Mouse (Mus musculus): ENCODE results near the gene Hcfc2. TPM values are rescaled to one million over a fixed set of nuclear protein-coding genes. Genes with fewer than 3 reads are reported as not detected.

The Hcfc2 gene
- polyA plus RNA-seq (2016; fragmentation: Nextera tagmentation; extraction: Ambion mirVana) = 24.5 and 26.6 TPM in 2 replicates

DNA sequence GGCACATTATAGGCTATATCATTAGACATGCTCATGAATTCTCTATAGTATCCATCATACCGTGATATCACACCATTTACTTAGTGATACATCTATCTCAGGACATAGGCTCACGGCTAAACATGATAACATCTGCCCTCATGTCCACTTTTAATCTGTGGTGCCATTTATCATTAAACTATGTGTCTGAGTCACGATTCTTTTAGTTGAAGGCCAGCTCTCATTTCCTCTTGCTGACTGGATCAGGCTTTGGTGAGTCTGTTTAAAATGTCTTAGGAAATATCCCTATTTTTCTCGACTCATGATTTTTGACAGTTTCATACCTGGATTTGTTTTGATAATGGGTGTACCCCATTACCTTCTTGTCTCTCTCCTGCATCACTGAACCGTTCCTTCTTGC, at the start of gene Hcfc2:
Hcfc2 (plus strand) TSS at position 205 of the 400 bp plus-strand sequence.
- Histone ChIP-seq H3K4me1 (peaks cover 34% of the 10 kb centered on the region), H3K4me3 (no peak within 1 kb of the TSS), H3K36me3 (replicated peaks) (no peaks in the 10 kb centered on the region), H3K9me3 (no peaks in the 10 kb centered on the region), H3K27ac (replicated peaks) (no peak within 1 kb of the TSS), H3K27me3 (replicated peaks; ENCODE audit: low read depth, poor library complexity, severe bottlenecking) (no peaks in the 10 kb centered on the region; the same call in 1 of the 2 replicates)
- DNase-seq (ENCODE audit: low spot score) = no peak
- 86% methylated on average over 5 of the region's 5 CpGs for WGBS

DNA sequence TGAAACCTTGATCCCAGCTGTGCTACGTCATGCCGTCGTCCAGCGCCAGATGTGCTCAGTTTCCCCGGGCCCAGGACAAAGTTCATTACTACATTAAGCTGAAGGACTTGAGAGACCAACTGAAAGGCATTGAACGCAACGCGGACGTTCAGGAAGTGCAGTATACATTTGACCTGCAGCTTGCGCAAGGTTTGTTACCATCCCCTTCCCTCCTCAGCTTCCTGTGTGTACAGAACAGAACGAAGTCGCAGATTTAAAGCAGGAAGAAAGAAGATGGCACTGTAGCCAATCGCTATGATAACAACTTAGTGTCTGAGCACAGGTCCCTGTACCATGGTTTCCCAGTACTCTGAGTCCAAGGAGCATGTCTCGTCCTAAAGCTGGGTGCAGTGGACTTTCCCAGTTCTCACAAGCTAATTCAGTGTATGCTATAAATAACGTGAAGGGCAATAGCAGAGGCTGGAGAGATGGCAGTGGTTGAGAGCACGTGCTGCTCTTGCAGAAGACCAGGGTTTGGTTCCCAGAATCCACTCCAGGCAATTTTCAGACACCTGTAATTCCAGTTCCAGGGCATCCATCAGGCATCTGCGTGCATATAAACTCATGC, 48.7 kb upstream of the Hcfc2 start:
- Histone ChIP-seq H3K27me3 (replicated peaks; ENCODE audit: low read depth, poor library complexity, severe bottlenecking) (no peaks in the 10 kb centered on the region), H3K9me3 (no peaks in the 10 kb centered on the region), H3K36me3 (replicated peaks) (peaks cover 84% of the 10 kb centered on the region), H3K4me3 (no peak overlapping the region), H3K27ac (replicated peaks) (no peak overlapping the region), H3K4me1 (no peaks in the 10 kb centered on the region)
- no peak for DNase-seq (ENCODE audit: low spot score)
- WGBS = 93% methylated on average over 17 of the region's 17 CpGs

DNA sequence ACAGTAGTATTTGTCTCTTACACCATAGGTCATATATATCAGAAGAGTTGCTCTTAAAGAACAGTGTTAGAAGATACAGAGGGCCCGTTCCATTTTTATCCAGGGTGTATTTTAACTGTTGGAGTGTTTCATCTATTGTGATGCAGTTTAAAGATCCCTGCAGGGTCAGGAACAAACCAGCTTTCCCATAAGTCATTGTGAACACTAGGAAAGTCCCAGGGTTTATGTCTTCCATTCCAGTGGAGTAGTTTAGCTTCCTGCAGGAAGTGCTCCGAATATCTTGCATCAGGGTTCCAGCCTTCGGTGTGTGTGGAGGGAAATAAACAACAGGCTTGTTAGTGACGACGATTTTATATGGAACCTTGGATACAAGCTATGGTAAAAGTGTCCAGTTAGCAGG, 44.7 kb upstream of the Hcfc2 start:
- 94% methylated on average over 5 of the region's 5 CpGs for WGBS
- Histone ChIP-seq H3K4me3 (no peak overlapping the region), H3K27me3 (replicated peaks; ENCODE audit: low read depth, poor library complexity, severe bottlenecking) (no peaks in the 10 kb centered on the region), H3K4me1 (no peaks in the 10 kb centered on the region), H3K36me3 (replicated peaks) (peaks cover 51% of the 10 kb centered on the region), H3K9me3 (no peaks in the 10 kb centered on the region), H3K27ac (replicated peaks) (no peak overlapping the region)
- no peak for DNase-seq (ENCODE audit: low spot score)

DNA sequence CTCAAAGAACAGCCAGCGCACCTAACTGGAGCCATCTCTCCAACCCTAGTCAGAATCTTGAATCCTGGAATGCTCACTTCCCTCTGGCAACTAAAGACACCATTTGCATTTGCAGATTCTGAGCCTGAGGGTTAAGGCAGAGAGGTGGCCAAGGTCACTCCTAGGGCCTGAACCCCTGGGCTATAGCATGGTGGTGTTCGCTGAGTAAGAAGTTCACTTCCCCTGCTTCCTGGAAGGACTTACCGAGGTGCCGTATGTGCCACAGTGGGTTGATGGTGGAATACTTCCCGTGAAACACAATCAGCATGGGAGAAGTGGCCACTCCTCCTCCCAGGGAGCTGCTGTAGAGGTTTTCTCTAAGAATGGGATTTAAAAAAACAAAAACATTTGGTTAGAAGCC, 43.3 kb upstream of the Hcfc2 start:
- 71% methylated on average over 5 of the region's 5 CpGs for WGBS
- no peak overlapping the region for H3K27ac ChIP-seq (replicated peaks)
- no peaks in the 10 kb centered on the region for H3K9me3 ChIP-seq
- peaks cover 37% of the 10 kb centered on the region for H3K36me3 ChIP-seq (replicated peaks)
- H3K27me3 ChIP-seq (replicated peaks; ENCODE audit: low read depth, poor library complexity, severe bottlenecking) = no peaks in the 10 kb centered on the region
- no peak overlapping the region for H3K4me3 ChIP-seq
- H3K4me1 ChIP-seq = no peaks in the 10 kb centered on the region
- DNase-seq (ENCODE audit: low spot score) = no peak

DNA sequence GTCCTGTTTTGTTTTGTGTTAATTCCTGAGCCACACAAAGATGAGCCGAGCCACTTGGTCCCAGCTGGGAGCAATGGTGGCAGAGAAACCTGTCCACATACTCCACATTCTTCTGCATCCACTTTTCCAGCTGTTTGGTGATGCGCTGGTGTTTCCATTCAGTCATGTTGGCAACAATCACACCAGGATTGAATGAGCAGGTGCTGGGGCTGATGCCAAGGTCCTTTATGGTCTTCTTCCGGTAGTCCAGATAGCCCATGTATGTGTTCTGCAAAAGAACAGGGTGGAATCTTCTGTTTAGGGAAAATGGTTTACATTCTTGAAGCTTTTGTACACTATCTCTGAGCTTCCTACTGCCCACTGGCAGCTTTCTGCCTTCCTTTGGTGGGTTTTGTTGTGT, 41.4 kb upstream of the Hcfc2 start:
- Histone ChIP-seq H3K27ac (replicated peaks) (no peak overlapping the region), H3K9me3 (no peaks in the 10 kb centered on the region), H3K36me3 (replicated peaks) (peaks cover 29% of the 10 kb centered on the region), H3K4me3 (no peak overlapping the region), H3K27me3 (replicated peaks; ENCODE audit: low read depth, poor library complexity, severe bottlenecking) (no peaks in the 10 kb centered on the region), H3K4me1 (no peaks in the 10 kb centered on the region)
- DNase-seq (ENCODE audit: low spot score) = no peak
- WGBS = 88% methylated on average over 3 of the region's 3 CpGs

DNA sequence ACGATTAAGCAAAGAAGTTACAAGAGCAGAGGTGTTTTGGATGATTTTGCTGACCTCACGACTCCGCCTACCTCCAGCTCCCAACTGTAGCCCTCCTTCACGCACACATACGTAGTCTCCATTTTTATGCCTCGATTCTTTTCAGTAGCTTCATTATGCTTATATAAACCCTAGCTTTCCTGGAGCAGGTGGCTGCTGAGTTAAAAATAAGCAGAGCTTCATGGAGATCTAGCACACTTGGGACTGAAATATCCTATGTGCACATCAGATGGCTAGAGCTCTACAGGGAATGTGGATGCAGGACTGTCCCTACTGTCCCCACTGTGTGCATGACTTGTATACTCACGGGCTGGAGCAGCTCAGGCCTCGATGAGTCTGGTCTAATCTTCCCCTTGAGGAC, 34.1 kb upstream of the Hcfc2 start:
- no peaks in the 10 kb centered on the region for H3K27me3 ChIP-seq (replicated peaks; ENCODE audit: low read depth, poor library complexity, severe bottlenecking)
- no peaks in the 10 kb centered on the region for H3K9me3 ChIP-seq
- DNase-seq (ENCODE audit: low spot score) = no peak
- peaks cover 6% of the 10 kb centered on the region for H3K4me1 ChIP-seq
- no peak overlapping the region for H3K4me3 ChIP-seq
- H3K27ac ChIP-seq (replicated peaks) = no peak overlapping the region
- 88% methylated on average over 8 of the region's 8 CpGs for whole genome bisulfite sequencing
- no peaks in the 10 kb centered on the region for H3K36me3 ChIP-seq (replicated peaks)

DNA sequence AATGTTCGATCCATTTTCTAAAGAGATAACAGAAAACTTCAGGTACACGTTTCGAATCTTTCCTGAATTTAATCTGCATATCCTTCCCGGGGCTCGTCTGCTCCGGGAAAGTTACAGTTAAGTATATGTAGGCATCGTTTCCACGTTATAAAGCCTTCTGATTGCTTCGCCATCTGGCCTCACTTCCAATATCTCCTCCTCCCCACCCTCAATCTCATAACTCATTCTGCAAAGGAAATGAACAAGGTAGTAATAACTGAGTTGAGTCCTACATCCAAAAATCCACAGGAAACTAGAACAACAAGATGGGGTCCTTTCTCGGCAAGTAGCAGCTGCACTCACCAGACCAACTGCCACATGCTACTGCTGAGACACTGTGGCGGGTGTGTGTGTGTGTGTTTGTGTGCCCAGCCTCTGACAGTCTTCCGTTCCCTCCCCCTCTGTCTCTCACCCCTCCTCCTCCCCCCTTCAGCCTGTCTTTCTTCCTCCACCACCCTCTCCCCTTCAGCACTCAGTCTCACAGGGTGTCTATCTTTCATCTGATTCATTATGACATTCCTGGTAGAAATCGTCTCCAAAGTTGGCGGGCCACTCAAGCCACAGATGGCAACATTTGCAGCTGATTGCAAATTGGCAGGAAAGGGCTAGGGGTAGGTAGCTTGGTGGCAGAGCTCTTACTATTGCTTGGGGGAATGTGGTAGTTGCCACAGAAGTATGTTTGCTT, 33.5 kb upstream of the Hcfc2 start:
- Histone ChIP-seq H3K27ac (replicated peaks) (no peak overlapping the region), H3K27me3 (replicated peaks; ENCODE audit: low read depth, poor library complexity, severe bottlenecking) (no peaks in the 10 kb centered on the region), H3K9me3 (no peaks in the 10 kb centered on the region), H3K4me1 (peaks cover 7% of the 10 kb centered on the region), H3K36me3 (replicated peaks) (no peaks in the 10 kb centered on the region), H3K4me3 (no peak overlapping the region)
- WGBS = 86% methylated on average over 14 of the region's 14 CpGs
- no peak for DNase-seq (ENCODE audit: low spot score)

DNA sequence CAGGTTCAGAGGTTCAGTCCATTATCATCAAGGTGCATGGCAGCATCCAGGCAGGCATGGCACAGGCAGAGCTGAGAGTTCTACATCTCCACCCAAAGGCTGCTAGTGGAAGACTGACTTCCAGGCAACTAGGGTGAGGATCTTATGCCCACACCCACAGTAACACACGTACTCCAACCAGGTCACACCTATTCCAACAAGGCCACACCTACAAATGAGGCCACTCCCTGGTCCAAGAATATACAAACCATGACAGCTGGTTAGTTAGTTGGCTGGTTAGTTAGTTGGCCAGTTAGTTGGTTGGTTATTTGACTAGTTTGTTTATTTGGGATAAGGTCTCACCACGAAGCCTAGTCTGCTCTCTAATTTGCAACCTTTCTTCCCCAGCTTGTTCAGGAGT, 32.7 kb upstream of the Hcfc2 start:
- no peaks in the 10 kb centered on the region for H3K9me3 ChIP-seq
- 90% methylated on average over 2 of the region's 2 CpGs for WGBS
- no peaks in the 10 kb centered on the region for H3K36me3 ChIP-seq (replicated peaks)
- DNase-seq (ENCODE audit: low spot score) = no peak
- H3K27me3 ChIP-seq (replicated peaks; ENCODE audit: low read depth, poor library complexity, severe bottlenecking) = no peaks in the 10 kb centered on the region
- H3K4me1 ChIP-seq = peaks cover 7% of the 10 kb centered on the region
- H3K4me3 ChIP-seq = no peak overlapping the region
- H3K27ac ChIP-seq (replicated peaks) = no peak overlapping the region

DNA sequence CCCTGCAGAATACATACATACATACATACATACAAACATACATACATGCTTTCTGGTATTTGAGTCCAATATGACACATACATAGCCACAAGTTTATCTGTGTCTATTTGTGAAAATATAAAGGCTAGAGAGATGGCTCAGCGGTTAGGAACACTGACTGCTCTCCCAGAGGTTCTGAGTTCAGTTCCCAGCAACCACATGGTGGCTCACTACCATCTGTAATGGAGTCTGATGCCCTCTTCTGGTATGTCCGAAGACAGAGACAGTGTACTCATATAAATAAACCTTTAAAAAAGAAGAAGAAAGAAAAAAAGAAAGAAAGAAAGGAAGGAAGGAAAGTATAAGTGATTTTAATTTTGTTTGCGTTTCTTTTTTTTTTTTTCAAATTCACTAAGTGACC, 30.0 kb upstream of the Hcfc2 start:
- 70% methylated on average over 3 of the region's 3 CpGs for WGBS
- H3K27me3 ChIP-seq (replicated peaks; ENCODE audit: low read depth, poor library complexity, severe bottlenecking) = no peaks in the 10 kb centered on the region
- no peak overlapping the region for H3K27ac ChIP-seq (replicated peaks)
- no peaks in the 10 kb centered on the region for H3K36me3 ChIP-seq (replicated peaks)
- DNase-seq (ENCODE audit: low spot score) = no peak
- no peak overlapping the region for H3K4me3 ChIP-seq
- H3K4me1 ChIP-seq = peaks cover 7% of the 10 kb centered on the region
- H3K9me3 ChIP-seq = no peaks in the 10 kb centered on the region

DNA sequence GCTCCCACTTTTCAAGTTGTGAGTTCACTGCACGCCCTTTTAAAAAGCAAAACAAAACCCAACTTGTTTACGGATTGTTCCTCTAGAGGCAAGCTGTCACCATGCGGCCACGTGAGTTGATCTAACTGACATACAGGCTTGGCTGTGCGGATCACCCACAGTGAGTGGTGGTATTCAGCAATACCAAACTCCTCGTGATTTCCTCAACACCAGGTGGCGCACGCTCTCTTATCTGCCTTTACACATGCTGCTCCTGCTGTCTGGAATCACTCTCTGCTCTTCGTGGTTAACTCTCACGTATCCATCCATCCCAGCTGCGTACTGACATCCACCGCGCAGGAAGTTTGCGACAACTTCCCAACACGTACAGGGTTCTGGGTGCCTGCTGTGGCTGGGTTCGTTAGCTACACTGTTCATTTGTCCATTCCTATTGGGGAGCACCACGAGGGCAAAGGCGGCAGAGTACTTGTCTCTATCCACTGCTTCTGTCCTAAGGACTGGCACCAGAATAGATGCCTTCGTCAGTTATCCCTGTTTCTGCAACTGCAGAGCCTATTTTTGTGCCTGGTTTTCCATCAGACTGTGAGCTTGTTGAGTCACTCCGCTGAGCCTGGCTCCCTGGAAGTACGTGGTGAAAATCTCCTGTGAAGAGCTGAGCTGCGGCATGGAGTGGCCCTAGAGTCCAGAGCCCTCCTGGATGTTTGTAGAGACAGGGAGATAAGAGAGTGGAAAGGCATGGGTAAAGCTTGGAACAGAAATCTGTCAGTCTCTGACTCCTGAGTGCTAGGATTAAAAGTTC, 29.3 kb upstream of the Hcfc2 start:
- Histone ChIP-seq H3K36me3 (replicated peaks) (no peaks in the 10 kb centered on the region), H3K27me3 (replicated peaks; ENCODE audit: low read depth, poor library complexity, severe bottlenecking) (no peaks in the 10 kb centered on the region), H3K4me1 (peaks cover 7% of the 10 kb centered on the region), H3K9me3 (no peaks in the 10 kb centered on the region), H3K4me3 (peak overlapping the region; percentile 38), H3K27ac (replicated peaks) (no peak overlapping the region)
- peak; percentile 88 for DNase-seq (ENCODE audit: low spot score)
- WGBS = 24% methylated on average over 22 of the region's 22 CpGs

DNA sequence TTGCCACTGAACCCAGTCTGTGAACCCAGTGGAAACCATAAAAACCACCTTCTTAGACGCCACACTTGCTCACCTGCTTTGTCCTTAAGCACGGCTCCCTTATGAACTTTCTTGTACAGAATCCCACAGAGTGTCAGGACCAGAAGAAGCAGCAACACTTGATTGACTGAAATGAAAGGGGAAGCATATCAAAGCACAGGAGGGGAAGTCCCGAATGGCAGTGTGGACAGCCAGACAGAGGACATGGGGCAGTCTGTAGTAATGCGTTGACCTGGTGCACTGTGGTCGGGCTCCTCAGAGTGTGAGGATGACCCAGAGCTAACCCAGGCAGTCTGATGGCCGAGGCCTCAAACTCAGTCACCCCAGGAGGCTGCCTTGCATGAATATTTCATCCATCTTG, 25.8 kb upstream of the Hcfc2 start:
- no peak overlapping the region for H3K27ac ChIP-seq (replicated peaks)
- H3K9me3 ChIP-seq = no peaks in the 10 kb centered on the region
- DNase-seq (ENCODE audit: low spot score) = no peak
- H3K4me1 ChIP-seq = peaks cover 7% of the 10 kb centered on the region
- 81% methylated on average over 6 of the region's 6 CpGs for WGBS
- H3K36me3 ChIP-seq (replicated peaks) = no peaks in the 10 kb centered on the region
- H3K27me3 ChIP-seq (replicated peaks; ENCODE audit: low read depth, poor library complexity, severe bottlenecking) = no peaks in the 10 kb centered on the region
- H3K4me3 ChIP-seq = no peak overlapping the region

DNA sequence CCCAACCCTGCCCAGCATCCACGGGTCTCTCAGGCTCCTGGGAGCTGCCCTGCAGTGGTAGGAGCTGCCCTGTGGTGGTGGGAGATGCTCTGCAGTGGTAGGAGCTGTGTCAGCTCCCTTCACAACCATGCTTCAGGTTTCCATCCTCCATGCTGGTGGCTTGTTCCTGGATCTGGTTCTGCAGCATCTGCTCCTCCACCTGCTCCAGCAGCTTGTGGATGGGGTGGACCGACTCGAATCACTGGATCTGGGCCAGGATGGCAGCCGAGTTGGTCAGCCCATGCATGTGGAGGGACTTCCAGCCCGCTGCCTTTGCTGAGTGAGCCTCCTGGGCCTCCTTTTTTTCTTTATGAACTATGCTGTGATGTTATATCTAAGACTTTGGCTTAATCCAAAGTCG, 19.0 kb upstream of the Hcfc2 start:
- Histone ChIP-seq H3K36me3 (replicated peaks) (no peaks in the 10 kb centered on the region), H3K4me1 (no peaks in the 10 kb centered on the region), H3K27me3 (replicated peaks; ENCODE audit: low read depth, poor library complexity, severe bottlenecking) (no peaks in the 10 kb centered on the region), H3K9me3 (no peaks in the 10 kb centered on the region), H3K4me3 (no peak overlapping the region), H3K27ac (replicated peaks) (no peak overlapping the region)
- WGBS = 86% methylated on average over 6 of the region's 6 CpGs
- no peak for DNase-seq (ENCODE audit: low spot score)

DNA sequence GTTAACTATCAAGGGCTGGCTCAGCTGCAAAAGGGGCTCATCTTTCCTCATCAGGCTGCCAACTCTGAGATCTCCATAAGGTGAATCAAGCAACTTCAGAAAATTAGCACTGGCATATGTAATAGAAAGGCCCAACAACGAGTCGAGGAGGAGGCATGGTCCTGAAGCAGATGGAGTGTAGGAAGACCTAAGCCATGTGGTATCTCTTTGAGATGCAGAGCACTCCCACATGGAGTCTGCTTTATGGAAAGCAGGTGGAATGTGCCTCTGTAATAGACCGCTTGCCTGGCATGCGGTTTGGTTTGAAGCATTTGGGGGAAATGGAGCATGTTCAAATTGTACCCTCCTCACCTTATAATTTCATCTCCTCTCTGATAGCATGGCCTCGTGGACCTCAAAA, 15.2 kb upstream of the Hcfc2 start:
- H3K4me1 ChIP-seq = no peaks in the 10 kb centered on the region
- no peak overlapping the region for H3K4me3 ChIP-seq
- 86% methylated on average over 5 of the region's 5 CpGs for WGBS
- H3K27me3 ChIP-seq (replicated peaks; ENCODE audit: low read depth, poor library complexity, severe bottlenecking) = no peaks in the 10 kb centered on the region
- DNase-seq (ENCODE audit: low spot score) = no peak
- no peak overlapping the region for H3K27ac ChIP-seq (replicated peaks)
- H3K36me3 ChIP-seq (replicated peaks) = no peaks in the 10 kb centered on the region
- H3K9me3 ChIP-seq = no peaks in the 10 kb centered on the region

All from embryonic facial prominence, embryonic 10.5 days (tissue).